Mouse (Mus musculus): Measurements from ENCODE around the gene Xdh.

- TF ChIP-seq EP300 (IDR thresholded peaks at IDR 0.05; ENCODE audit: insufficient read depth, low read depth, low read length) (no peak), CTCF (IDR thresholded peaks at IDR 0.05) (no peak), POLR2A (IDR thresholded peaks at IDR 0.05; ENCODE audit: insufficient read depth, low read depth, low read length) (no peak)
Measured at GRCm38 (mm10) chr17:73950970-73951369, 974 bp upstream of the Xdh start.
